Mouse (Mus musculus): ENCODE measurements around the gene Gpr152. TPM values are rescaled to one million over a fixed set of nuclear protein-coding genes. Genes with fewer than 3 reads are reported as not detected.
"Not testable (repeated sequence)": the region's sequence is repeated elsewhere in the genome, so short reads cannot be mapped to it uniquely, and the experiment has no call there.

Gene Gpr152
- total RNA-seq, 2 experiments from 2014 or later = 0.10 TPM; not detected in 1

- DNase-seq = no peak
Observed at GRCm38 (mm10) chr19:4131075-4131474, 8.5 kb upstream of the Gpr152 start.

- DNase-seq = no peak
Observed at GRCm38 (mm10) chr19:4131768-4132167, 7.8 kb upstream of the Gpr152 start.

GRCm38 (mm10) chr19:4134354-4134753 lies 5.2 kb upstream of the Gpr152 start:
- no peak for DNase-seq

- DNase-seq = not testable (repeated sequence)
Observed at GRCm38 (mm10) chr19:4135229-4135962, 4.2 kb upstream of the Gpr152 start.

GRCm38 (mm10) chr19:4135963-4136345 lies 3.6 kb upstream of the Gpr152 start:
- peak in 1 of 2 experiments; percentile 38 for DNase-seq

- no peak for DNase-seq
Observed at GRCm38 (mm10) chr19:4136463-4136862, 3.1 kb upstream of the Gpr152 start.

GRCm38 (mm10) chr19:4137913-4138312 lies 1.7 kb upstream of the Gpr152 start:
- no peak for DNase-seq

GRCm38 (mm10) chr19:4140147-4140546 lies 560 bp downstream of the Gpr152 start:
- no peak for DNase-seq

GRCm38 (mm10) chr19:4142416-4143173 lies 3.0 kb downstream of the Gpr152 start:
- no peak for DNase-seq

- no peak for DNase-seq
Observed at GRCm38 (mm10) chr19:4143759-4144268, 4.2 kb downstream of the Gpr152 start, which contains the start of gene Cabp4. Gene Cabp4, minus strand, starts transcription at chr19:4144033.

- DNase-seq = no peak
Observed at GRCm38 (mm10) chr19:4144550-4145498, 5.2 kb downstream of the Gpr152 start.

GRCm38 (mm10) chr19:4145936-4146335 lies 6.3 kb downstream of the Gpr152 start:
- DNase-seq = no peak

GRCm38 (mm10) chr19:4146366-4147021 lies 6.9 kb downstream of the Gpr152 start:
- DNase-seq = no peak

- no peak for DNase-seq
Observed at GRCm38 (mm10) chr19:4147022-4147405, 7.4 kb downstream of the Gpr152 start.

GRCm38 (mm10) chr19:4147782-4148490 lies 8.3 kb downstream of the Gpr152 start:
- no peak for DNase-seq

GRCm38 (mm10) chr19:4148491-4148806 lies 8.9 kb downstream of the Gpr152 start, which contains the start of gene Coro1b:
Gene Coro1b, plus strand, starts transcription at chr19:4148619.
- peak; percentile 98 to 99 for DNase-seq

- DNase-seq = no peak
Observed at GRCm38 (mm10) chr19:4148819-4149218, 9.2 kb downstream of the Gpr152 start.

GRCm38 (mm10) chr19:4149283-4149682 lies 9.7 kb downstream of the Gpr152 start:
- DNase-seq = no peak

- no peak for DNase-seq
Observed at GRCm38 (mm10) chr19:4149764-4150461, 10.3 kb downstream of the Gpr152 start.
